ENCODE assay signal across 13 mouse cellular contexts in genomic region chr10:98780938-98781337, GRCm38 (mm10).
"Had no signal": no experiment of that assay in that cellular context is flagged by ENCODE, and none has a peak within 500 bp of the region (broad histone marks: within the 10 kb centered on the region; RNA-seq: fewer than 3 reads in every experiment).

No protein-coding gene starts in this region.

- H3K27me3 ChIP-seq: liver, embryonic 15.5 days; midbrain, embryonic 13.5 days had no signal

- ATAC-seq: lung, postnatal 0 days; midbrain, embryonic 13.5 days had no signal

- H3K4me1 ChIP-seq: liver, embryonic 15.5 days; midbrain, embryonic 13.5 days had no signal

- H3K36me3 ChIP-seq: limb, embryonic 10.5 days; liver, embryonic 15.5 days; midbrain, embryonic 13.5 days had no signal

- H3K4me3 ChIP-seq: limb, embryonic 10.5 days; liver, embryonic 15.5 days; midbrain, embryonic 13.5 days had no signal

- H3K9ac ChIP-seq: liver, embryonic 15.5 days; midbrain, embryonic 13.5 days had no signal

- H3K27ac ChIP-seq: kidney, postnatal 0 days; liver, embryonic 15.5 days; midbrain, embryonic 13.5 days; stomach, postnatal 0 days had no signal

- H3K4me2 ChIP-seq: liver, embryonic 11.5 days; liver, embryonic 15.5 days; midbrain, embryonic 13.5 days had no signal

- H3K9me3 ChIP-seq: limb, embryonic 10.5 days; liver, embryonic 15.5 days; midbrain, embryonic 13.5 days had no signal

- DNase-seq: kidney, adult 9 months; kidney, postnatal 36 days; lung, adult 2 months; lung, postnatal 36 days; right cerebral cortex, postnatal 14 days; thymus, postnatal 4 days had no signal
